Mouse (Mus musculus) heart, embryonic 11.5 days (tissue): ENCODE measurements at regions not wholly inside any gene's neighbourhood (a gene's known extent, or its start where the extent isn't known, plus 50 kb on each side); places are given as distances from the start of the nearest gene placed in this dataset.
A peak's percentile ranks its signal among the peaks of the same experiment; 100 is the strongest.

Experiments
- ATAC-seq: fragments of 200-750 bp; cut with Nextera tagmentation; replicated peaks from 2 replicates; pipeline ENCODE4 v1.8.0; 2017; ENCODE audit warnings: moderate library complexity; ENCODE audit not compliant: insufficient number of reproducible peaks, low FRiP score, low TSS enrichment
- H3K27ac ChIP-seq: fragments of 300-500 bp; sonication (generic); 2 replicates; pipeline ENCODE4 v1.5.1; 2014; ENCODE audit warnings: mild to moderate bottlenecking, low read depth, low read length
- H3K27me3 ChIP-seq: fragments of 300-500 bp; sonication (generic); 2 replicates; pipeline ENCODE4 v1.6.1; 2014; ENCODE audit warnings: mild to moderate bottlenecking, low read length, mixed read lengths; ENCODE audit not compliant: control insufficient read depth, insufficient read depth
- H3K36me3 ChIP-seq: fragments of 300-500 bp; sonication (generic); 2 replicates; pipeline ENCODE4 v1.6.1; 2014; ENCODE audit warnings: mild to moderate bottlenecking, low read length, moderate library complexity, mixed read lengths; ENCODE audit not compliant: control insufficient read depth, insufficient read depth
- H3K4me1 ChIP-seq: fragments of 300-500 bp; sonication (generic); 2 replicates; pipeline ENCODE4 v1.6.1; 2014; ENCODE audit warnings: low read length; ENCODE audit not compliant: control insufficient read depth, insufficient read depth
- H3K4me2 ChIP-seq: fragments of 300-500 bp; sonication (generic); 2 replicates; pipeline ENCODE4 v1.6.1; 2014; ENCODE audit warnings: mild to moderate bottlenecking, moderate library complexity
- H3K4me3 ChIP-seq: fragments of 300-500 bp; sonication (generic); 2 replicates; pipeline ENCODE4 v1.5.1; 2014; ENCODE audit warnings: low read depth, low read length
- H3K9ac ChIP-seq: fragments of 300-500 bp; sonication (generic); 2 replicates; pipeline ENCODE4 v1.6.1; 2014; ENCODE audit warnings: mild to moderate bottlenecking, low read depth, low read length, moderate library complexity
- H3K9me3 ChIP-seq: fragments of 300-500 bp; sonication (generic); replicated peaks from 2 replicates; pipeline ENCODE4 v1.6.1; 2016; ENCODE audit warnings: low read length; ENCODE audit not compliant: control insufficient read depth
- whole genome bisulfite sequencing: fragments of 180-500 bp; shearing (Covaris S2); extraction: QIAGEN DNeasy Blood & Tissue Kit; methylation state at CpG from one replicate; pipeline ENCODE4 v1.1.7; 2014; ENCODE audit not compliant: insufficient replicate concordance; 5-methylcytosine and 5-hydroxymethylcytosine counted together

DNA sequence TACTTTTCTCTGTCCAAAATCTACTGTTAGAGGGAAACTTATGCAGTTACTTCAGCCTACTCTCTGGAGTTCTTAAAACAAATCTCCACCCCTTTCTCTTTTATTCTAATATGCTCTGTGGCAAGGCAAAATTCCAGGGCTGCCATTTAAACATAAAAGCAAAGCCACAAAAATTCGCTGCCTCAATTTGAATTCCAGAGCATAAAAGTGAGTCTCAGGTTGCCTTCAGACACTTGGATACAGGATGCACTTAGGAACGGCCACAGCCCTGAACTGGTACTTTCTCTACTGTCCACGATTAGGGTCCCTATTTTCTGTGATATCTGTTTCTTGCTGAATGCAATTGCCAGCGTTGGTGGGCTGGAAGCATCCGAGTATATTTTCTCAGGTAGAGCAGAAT, 330.9 kb upstream of the Btbd3 start:
- Histone ChIP-seq H3K4me1 (no peaks in the 10 kb centered on the region), H3K9me3 (no peaks in the 10 kb centered on the region), H3K27me3 (no peaks in the 10 kb centered on the region), H3K4me2 (no peak overlapping the region), H3K36me3 (no peaks in the 10 kb centered on the region), H3K4me3 (no peak overlapping the region), H3K9ac (no peak overlapping the region), H3K27ac (no peak overlapping the region)
- no peak for ATAC-seq
- 73% methylated on average over 5 of the region's 5 CpGs for WGBS

GRCm38 (mm10) chr2:137924576-137924975, 331.8 kb upstream of the Btbd3 start:
- no peak overlapping the region for H3K4me3 ChIP-seq
- no peaks in the 10 kb centered on the region for H3K9me3 ChIP-seq
- H3K4me1 ChIP-seq = no peaks in the 10 kb centered on the region
- no peak for ATAC-seq
- H3K4me2 ChIP-seq = no peak overlapping the region
- no peak overlapping the region for H3K27ac ChIP-seq
- no peak overlapping the region for H3K9ac ChIP-seq
- H3K36me3 ChIP-seq = no peaks in the 10 kb centered on the region
- 75% methylated on average over 2 of the region's 2 CpGs for WGBS
- H3K27me3 ChIP-seq = no peaks in the 10 kb centered on the region

DNA sequence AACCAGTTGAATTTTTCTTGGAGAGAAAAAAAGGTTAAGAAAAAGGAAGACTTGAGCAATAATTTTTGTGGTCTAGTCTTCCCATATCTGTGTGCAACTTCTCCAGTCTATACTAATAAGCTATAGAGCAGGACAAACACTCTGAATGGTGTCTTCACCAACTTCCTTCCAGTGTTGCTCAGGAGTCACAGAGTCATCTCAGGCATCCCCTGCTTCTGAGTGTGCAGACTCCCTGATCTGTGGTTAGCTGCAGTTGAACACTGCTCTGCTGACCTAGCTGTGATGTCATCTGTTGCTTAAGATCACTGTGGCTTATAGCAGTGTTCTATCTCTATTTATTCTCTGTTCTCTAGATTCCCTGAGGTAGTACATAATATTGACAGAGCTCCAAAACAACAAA, 357.9 kb upstream of the Btbd3 start:
- Histone ChIP-seq H3K9me3 (no peaks in the 10 kb centered on the region), H3K9ac (no peak overlapping the region), H3K4me1 (no peaks in the 10 kb centered on the region), H3K36me3 (no peaks in the 10 kb centered on the region), H3K4me2 (no peak overlapping the region), H3K27me3 (no peaks in the 10 kb centered on the region), H3K4me3 (no peak overlapping the region), H3K27ac (no peak overlapping the region)
- no peak for ATAC-seq

GRCm38 (mm10) chr2:137880211-137881031, 375.9 kb upstream of the Btbd3 start:
- H3K36me3 ChIP-seq = no peaks in the 10 kb centered on the region
- 64% methylated on average over 7 of the region's 7 CpGs for whole genome bisulfite sequencing
- H3K27ac ChIP-seq = no peak overlapping the region
- no peak overlapping the region for H3K4me2 ChIP-seq
- H3K9ac ChIP-seq = no peak overlapping the region
- H3K9me3 ChIP-seq = no peaks in the 10 kb centered on the region
- no peaks in the 10 kb centered on the region for H3K27me3 ChIP-seq
- H3K4me3 ChIP-seq = no peak overlapping the region
- no peak for ATAC-seq
- no peaks in the 10 kb centered on the region for H3K4me1 ChIP-seq

GRCm38 (mm10) chr2:137869676-137870075, 386.7 kb upstream of the Btbd3 start:
- ATAC-seq = no peak
- H3K36me3 ChIP-seq = no peaks in the 10 kb centered on the region
- H3K27ac ChIP-seq = no peak overlapping the region
- H3K9ac ChIP-seq = no peak overlapping the region
- 75% methylated on average over 4 of the region's 4 CpGs for WGBS
- no peaks in the 10 kb centered on the region for H3K4me1 ChIP-seq
- no peak overlapping the region for H3K4me3 ChIP-seq
- H3K4me2 ChIP-seq = no peak overlapping the region
- H3K27me3 ChIP-seq = no peaks in the 10 kb centered on the region
- no peaks in the 10 kb centered on the region for H3K9me3 ChIP-seq

- 0 out of 2 replicates have a peak, but pooled peaks have one; percentile 39 for ATAC-seq
- no peak overlapping the region for H3K4me2 ChIP-seq
- no peak overlapping the region for H3K9ac ChIP-seq
- no peaks in the 10 kb centered on the region for H3K4me1 ChIP-seq
- H3K36me3 ChIP-seq = no peaks in the 10 kb centered on the region
- H3K9me3 ChIP-seq = no peaks in the 10 kb centered on the region
- no peak overlapping the region for H3K4me3 ChIP-seq
- WGBS = 60% methylated on average over 4 of the region's 4 CpGs
- H3K27ac ChIP-seq = no peak overlapping the region
- no peaks in the 10 kb centered on the region for H3K27me3 ChIP-seq
Measured at GRCm38 (mm10) chr2:137854494-137854893, 401.9 kb upstream of the Btbd3 start.

GRCm38 (mm10) chr2:137853399-137854259, 402.7 kb upstream of the Btbd3 start:
- H3K9ac ChIP-seq = no peak overlapping the region
- H3K36me3 ChIP-seq = no peaks in the 10 kb centered on the region
- H3K27me3 ChIP-seq = no peaks in the 10 kb centered on the region
- 81% methylated on average over 10 of the region's 10 CpGs for WGBS
- no peaks in the 10 kb centered on the region for H3K4me1 ChIP-seq
- no peak for ATAC-seq
- H3K4me2 ChIP-seq = no peak overlapping the region
- H3K4me3 ChIP-seq = no peak overlapping the region
- H3K27ac ChIP-seq = no peak overlapping the region
- H3K9me3 ChIP-seq = no peaks in the 10 kb centered on the region

DNA sequence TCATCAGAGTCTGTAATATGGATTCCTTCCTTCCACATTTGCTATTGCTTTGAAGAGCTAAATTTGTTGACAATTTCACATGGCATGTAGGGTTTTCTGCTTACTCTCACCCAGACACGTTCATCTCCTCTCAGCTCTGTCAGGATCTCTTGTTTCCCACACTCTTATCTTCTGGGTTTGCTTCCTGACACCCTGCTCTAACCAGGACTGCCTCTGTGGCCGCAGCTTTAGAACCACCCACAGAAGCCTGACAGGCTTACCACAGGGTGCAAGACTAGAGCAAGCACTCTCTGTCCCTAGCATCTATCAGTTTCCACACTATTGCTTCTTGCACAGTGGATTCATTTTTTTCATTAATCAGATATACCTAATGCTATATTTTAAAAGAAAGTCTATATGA, 408.5 kb upstream of the Btbd3 start:
- H3K27ac ChIP-seq = no peak overlapping the region
- peak; percentile 78 for ATAC-seq

More for the DNA sequence above, 408.5 kb upstream of the Btbd3 start:
- H3K4me1 ChIP-seq = peaks cover 6% of the 10 kb centered on the region; the same call in 1 of the 2 replicates
- H3K9me3 ChIP-seq = no peaks in the 10 kb centered on the region
- WGBS = 8% methylated on average over 2 of the region's 2 CpGs
- H3K9ac ChIP-seq = no peak overlapping the region
- H3K27me3 ChIP-seq = no peaks in the 10 kb centered on the region
- no peak overlapping the region for H3K4me2 ChIP-seq
- H3K4me3 ChIP-seq = no peak overlapping the region
- no peaks in the 10 kb centered on the region for H3K36me3 ChIP-seq
